Mouse (Mus musculus): ENCODE results near the gene Avpr1b. TPM values are rescaled to one million over a fixed set of nuclear protein-coding genes. Genes with fewer than 3 reads are reported as not detected.

The Avpr1b gene
- polyA plus RNA-seq, 1 experiment from 2014 or later: not detected

- peak overlapping the region; percentile 42; the same call in 1 of the 2 replicates for H3K9ac ChIP-seq (ENCODE audit: low read depth, low read length)
- peak; percentile 87 for ATAC-seq (ENCODE audit: low FRiP score, low TSS enrichment)
- no peaks in the 10 kb centered on the region for H3K4me1 ChIP-seq (ENCODE audit: control insufficient read depth, insufficient read depth, low read length)
- 0 out of 2 replicates have a peak overlapping the region, but pooled peaks have one; percentile 47 for H3K27ac ChIP-seq (ENCODE audit: low read depth, low read length)
- under 1% methylated on average over 11 of the region's 11 CpGs for WGBS
- H3K4me2 ChIP-seq (replicated peaks; ENCODE audit: low read depth, low read length): peak overlapping the region; percentile 32
- no peaks in the 10 kb centered on the region for H3K9me3 ChIP-seq (ENCODE audit: control insufficient read depth, low read length)
- H3K27me3 ChIP-seq (ENCODE audit: control insufficient read depth, insufficient read depth, low read length): no peaks in the 10 kb centered on the region; the same call in 1 of the 2 replicates
- no peaks in the 10 kb centered on the region for H3K36me3 ChIP-seq (ENCODE audit: control insufficient read depth, insufficient read depth, low read length)
- H3K4me3 ChIP-seq (ENCODE audit: low read length): peak overlapping the region; percentile 20; the same call in 1 of the 2 replicates
Observed at GRCm38 (mm10) chr1:131657945-131658354, 58.9 kb downstream of the Avpr1b start.

DNA sequence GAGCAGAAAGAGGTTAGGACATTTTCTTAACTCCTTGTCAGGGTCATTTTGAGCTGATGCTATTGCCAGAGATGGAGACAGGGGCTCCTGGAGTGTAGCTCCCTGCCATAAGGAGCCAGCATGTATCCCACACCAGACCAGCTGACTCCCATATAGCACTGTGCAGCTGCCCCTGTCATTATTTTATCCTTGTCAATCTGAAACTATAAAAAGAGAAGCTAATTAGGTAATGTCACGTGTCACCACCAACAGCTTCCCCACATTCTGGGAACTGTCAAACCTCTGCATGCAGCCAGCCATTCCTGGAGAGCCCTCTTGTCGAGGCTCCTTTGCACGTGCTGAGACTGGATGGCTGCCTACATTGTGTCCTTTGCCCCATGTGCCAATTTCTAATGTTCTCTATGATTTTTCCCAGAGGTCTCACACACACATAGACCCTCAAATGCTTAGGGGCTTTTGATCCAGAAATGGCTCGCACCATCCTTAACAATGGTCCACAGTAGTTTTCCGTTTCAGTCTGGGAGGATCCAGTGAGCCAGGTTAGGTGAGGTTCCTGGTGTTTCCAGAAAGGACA, 60.6 kb downstream of the Avpr1b start:
- Histone ChIP-seq H3K27me3 (ENCODE audit: control insufficient read depth, insufficient read depth, low read length) (no peaks in the 10 kb centered on the region; the same call in 1 of the 2 replicates), H3K36me3 (ENCODE audit: control insufficient read depth, insufficient read depth, low read length) (no peaks in the 10 kb centered on the region), H3K4me1 (ENCODE audit: control insufficient read depth, insufficient read depth, low read length) (no peaks in the 10 kb centered on the region), H3K9ac (ENCODE audit: low read depth, low read length) (no peak overlapping the region), H3K27ac (ENCODE audit: low read depth, low read length) (no peak overlapping the region), H3K9me3 (ENCODE audit: control insufficient read depth, low read length) (no peaks in the 10 kb centered on the region), H3K4me2 (replicated peaks; ENCODE audit: low read depth, low read length) (no peak overlapping the region), H3K4me3 (ENCODE audit: low read length) (no peak overlapping the region)
- 79% methylated on average over 5 of the region's 5 CpGs for WGBS
- no peak for ATAC-seq (ENCODE audit: low FRiP score, low TSS enrichment)

DNA sequence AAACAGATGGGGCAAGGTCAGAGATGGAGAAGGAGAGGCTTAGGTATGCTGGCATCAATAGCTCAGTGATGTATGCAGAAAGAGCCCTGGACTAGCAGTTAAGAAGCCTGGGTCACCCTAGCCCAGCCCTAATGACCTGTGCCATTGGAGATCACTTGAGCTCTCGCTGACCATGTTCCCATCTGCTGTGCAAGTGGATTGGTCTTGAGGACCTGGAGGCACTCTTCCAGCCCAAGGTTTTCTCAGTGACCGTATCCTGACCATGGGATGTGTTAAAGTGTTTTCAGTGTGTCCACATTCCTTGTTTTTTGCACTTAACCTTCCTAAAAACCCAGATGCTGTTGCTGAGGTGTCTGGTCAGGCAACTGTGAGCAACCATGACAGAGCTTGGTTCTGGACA, 61.2 kb downstream of the Avpr1b start:
- Histone ChIP-seq H3K27ac (ENCODE audit: low read depth, low read length) (no peak overlapping the region), H3K4me3 (ENCODE audit: low read length) (no peak overlapping the region), H3K36me3 (ENCODE audit: control insufficient read depth, insufficient read depth, low read length) (no peaks in the 10 kb centered on the region), H3K9me3 (ENCODE audit: control insufficient read depth, low read length) (no peaks in the 10 kb centered on the region), H3K9ac (ENCODE audit: low read depth, low read length) (no peak overlapping the region), H3K4me1 (ENCODE audit: control insufficient read depth, insufficient read depth, low read length) (no peaks in the 10 kb centered on the region), H3K4me2 (replicated peaks; ENCODE audit: low read depth, low read length) (no peak overlapping the region), H3K27me3 (ENCODE audit: control insufficient read depth, insufficient read depth, low read length) (no peaks in the 10 kb centered on the region; the same call in 1 of the 2 replicates)
- ATAC-seq (ENCODE audit: low FRiP score, low TSS enrichment): no peak
- WGBS: 71% methylated on average over 2 of the region's 2 CpGs

DNA sequence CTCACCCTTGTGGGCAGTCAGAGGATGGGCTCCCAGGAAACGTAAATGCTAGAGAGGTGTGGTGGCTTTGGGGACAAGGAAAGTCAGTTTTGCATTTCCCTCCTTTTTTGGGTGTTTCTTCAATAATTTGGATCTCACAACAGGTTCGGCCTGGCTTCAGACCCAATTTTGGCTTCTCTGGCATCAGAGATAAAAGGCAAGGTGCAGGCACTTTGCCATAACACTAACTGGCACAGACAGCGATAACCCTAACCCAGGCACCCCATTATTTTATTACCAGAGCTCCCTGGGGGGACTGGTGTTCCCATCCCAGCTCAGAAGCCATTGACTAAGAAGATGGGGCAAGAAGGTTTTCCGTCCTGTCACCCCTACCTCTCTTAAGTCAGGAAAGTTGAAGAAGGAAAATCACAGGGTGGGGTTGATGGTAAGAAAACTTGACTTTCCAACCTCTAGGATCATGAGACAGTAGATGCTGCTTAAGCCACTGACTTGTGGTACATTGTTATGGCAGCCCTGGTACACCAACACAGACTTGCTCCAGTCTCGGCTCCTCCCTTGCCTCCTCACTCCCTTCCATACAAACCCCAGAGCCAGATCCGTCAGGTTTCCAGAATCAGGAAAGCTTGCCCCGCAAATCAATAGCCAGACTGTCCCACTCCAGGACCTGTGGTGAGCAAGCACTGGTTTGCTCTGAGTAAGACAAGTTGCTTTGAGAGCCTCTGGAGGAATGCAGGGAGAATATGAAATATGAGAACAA, 61.9 kb downstream of the Avpr1b start:
- Histone ChIP-seq H3K27ac (ENCODE audit: low read depth, low read length) (no peak overlapping the region), H3K4me2 (replicated peaks; ENCODE audit: low read depth, low read length) (no peak overlapping the region), H3K27me3 (ENCODE audit: control insufficient read depth, insufficient read depth, low read length) (no peaks in the 10 kb centered on the region; the same call in 1 of the 2 replicates), H3K9ac (ENCODE audit: low read depth, low read length) (no peak overlapping the region), H3K36me3 (ENCODE audit: control insufficient read depth, insufficient read depth, low read length) (no peaks in the 10 kb centered on the region), H3K9me3 (ENCODE audit: control insufficient read depth, low read length) (no peaks in the 10 kb centered on the region), H3K4me1 (ENCODE audit: control insufficient read depth, insufficient read depth, low read length) (no peaks in the 10 kb centered on the region), H3K4me3 (ENCODE audit: low read length) (no peak overlapping the region)
- 85% methylated on average over 7 of the region's 7 CpGs for WGBS
- no peak for ATAC-seq (ENCODE audit: low FRiP score, low TSS enrichment)

Other genes starting within 250 kb of the Avpr1b start
- gene Srgap2, start 71.9 kb upstream of the Avpr1b start, polyA plus RNA-seq (2014; fragmentation: Nextera tagmentation; extraction: Ambion mirVana): 13.2 and 20.8 TPM in 2 replicates
- gene Fam72a, start 71.3 kb upstream of the Avpr1b start, polyA plus RNA-seq (2014; fragmentation: Nextera tagmentation; extraction: Ambion mirVana): 2.7 and 3.3 TPM in 2 replicates
- gene Ctse, start 39.1 kb downstream of the Avpr1b start, polyA plus RNA-seq (2014; fragmentation: Nextera tagmentation; extraction: Ambion mirVana): 5.9 and 9.9 TPM in 2 replicates
- 1.4 and 2.1 TPM in 2 replicates for gene Rab7b, start 89.5 kb downstream of the Avpr1b start, polyA plus RNA-seq (2014; fragmentation: Nextera tagmentation; extraction: Ambion mirVana)
- gene Slc26a9, start 144.8 kb downstream of the Avpr1b start, polyA plus RNA-seq (2014; fragmentation: Nextera tagmentation; extraction: Ambion mirVana): 0.33 and 0.62 TPM in 2 replicates
- 1.1 and 2.1 TPM in 2 replicates for gene Pm20d1, start 198.1 kb downstream of the Avpr1b start, polyA plus RNA-seq (2014; fragmentation: Nextera tagmentation; extraction: Ambion mirVana)
- gene Slc41a1, start 228.3 kb downstream of the Avpr1b start, polyA plus RNA-seq (2014; fragmentation: Nextera tagmentation; extraction: Ambion mirVana): 10.7 and 11.2 TPM in 2 replicates